Mouse (Mus musculus) right cerebral cortex, postnatal 25 days (tissue): ENCODE results near the gene Vps33b.

Experiments used
- DNase-seq: peaks from one replicate; pipeline ENCODE4 v3.0.0; 2022

The Vps33b gene

DNA sequence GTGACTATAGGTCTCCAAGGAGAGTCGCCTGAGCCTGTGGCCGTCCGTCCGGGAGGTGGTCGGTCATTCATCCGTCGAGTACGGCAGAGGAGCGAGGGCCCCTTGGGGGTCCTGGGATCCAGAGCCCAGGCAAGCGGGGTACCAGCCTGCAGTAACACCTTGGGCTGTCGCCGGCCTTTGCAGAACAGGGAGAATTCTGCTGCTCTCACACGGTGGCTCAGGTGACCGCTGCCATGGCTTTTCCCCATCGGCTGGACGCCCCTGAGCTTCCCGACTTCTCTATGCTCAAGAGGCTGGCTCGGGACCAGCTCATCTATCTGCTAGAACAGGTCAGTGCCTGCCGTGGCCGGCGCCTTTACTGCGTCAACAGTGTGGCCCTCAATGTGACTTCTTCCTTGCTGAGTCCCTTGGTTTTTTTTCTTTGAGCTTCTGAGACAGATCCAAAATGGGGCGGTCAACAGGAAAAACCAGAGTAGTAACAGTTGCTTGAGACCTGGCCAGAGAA is 354 bp downstream of the Vps33b start:
- DNase-seq = no peak

DNA sequence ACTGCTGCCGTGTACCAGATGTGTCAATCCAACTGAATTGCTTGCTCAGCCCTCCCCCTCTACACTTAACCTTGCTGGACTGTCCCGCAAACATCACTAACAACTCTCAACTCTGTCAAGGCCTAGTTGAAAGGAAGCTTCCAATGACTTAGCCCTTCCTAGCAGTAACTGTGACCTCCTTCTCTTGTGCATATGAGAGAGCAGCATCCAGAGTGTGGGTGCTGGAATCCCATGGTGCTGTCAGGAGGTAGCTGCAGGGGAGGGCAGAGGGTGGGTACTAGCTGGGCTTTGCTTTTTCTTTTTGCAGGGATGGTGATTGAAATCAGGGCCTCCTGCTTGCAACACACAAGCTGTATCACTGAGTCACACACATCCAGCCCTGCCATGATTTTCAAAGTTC is 4.0 kb downstream of the Vps33b start:
- no peak for DNase-seq

DNA sequence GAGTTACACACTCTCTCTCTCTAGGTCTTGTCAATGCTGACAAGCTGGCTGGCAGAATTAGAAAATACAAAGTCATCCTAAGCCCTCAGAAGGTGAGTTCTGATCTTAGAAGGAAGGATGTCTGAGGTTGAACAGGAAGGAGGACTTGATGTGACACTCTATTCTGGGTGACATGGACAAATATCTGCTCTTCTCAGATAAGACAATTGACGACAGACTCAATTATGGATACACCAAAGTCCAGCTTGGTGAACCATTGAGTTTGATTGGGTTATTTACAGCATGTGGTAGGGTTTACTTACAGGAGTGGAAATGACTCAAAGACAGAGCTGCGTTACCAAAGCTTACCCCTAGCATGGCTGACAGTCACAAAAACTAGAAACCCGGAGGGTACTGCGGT is 6.9 kb downstream of the Vps33b start:
- DNase-seq = no peak

DNA sequence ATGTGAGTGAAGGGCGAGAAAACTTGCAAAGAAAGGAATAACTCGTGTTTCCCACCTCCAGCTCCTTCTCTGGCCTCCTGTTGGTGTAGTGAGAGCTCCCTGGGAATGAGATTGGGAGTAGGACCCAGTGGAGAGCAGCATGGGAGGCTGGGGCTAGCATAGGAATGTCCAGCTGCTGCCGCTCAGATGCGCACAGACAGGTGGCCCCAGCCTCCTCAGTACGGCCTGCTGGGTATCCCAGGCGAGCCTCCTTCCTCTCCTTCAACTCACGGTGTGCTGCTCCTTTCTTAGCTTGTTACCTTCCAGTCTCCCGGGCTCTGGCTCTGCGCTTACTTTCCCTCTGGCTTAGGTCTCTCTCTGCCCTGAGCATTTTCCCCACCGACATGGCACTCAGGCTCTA is 10.6 kb downstream of the Vps33b start:
- no peak for DNase-seq

DNA sequence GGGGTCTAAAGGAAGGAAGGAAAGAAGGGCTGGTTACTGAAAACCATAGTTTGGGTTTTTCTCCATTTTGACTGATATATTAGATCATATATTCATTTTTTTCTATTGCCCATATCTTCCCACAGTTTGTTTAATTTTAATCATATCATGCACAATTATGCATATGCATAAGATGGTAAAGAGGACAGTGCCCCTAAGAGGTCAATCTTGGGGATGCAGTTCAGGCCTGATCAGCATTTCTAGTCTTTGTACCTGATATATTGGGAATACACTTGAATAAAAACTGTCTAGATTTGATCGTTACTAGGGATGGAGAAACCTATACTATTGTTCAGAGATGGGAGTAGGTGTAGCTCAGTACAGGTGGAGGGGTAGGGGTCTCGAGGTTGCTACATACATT is 11.5 kb downstream of the Vps33b start:
- no peak for DNase-seq

DNA sequence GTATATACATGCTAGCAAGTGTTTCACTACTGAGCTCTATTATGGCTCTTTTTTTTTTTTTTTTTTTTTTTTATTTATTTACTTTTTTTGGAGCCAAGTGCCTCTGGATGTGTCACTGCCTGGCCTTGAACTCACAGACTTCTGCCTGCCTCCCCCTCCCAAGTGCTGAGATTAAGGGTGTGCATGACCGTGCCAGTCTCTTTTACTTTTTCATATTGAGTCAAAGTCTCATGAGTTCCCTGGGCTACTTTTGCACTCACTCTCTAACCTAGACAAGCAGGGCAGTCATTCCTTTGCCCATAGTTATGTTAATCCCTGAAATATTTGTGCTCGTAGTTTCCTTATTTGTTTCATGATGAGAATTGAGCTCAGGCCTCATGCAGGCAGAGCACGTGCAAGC is 12.2 kb downstream of the Vps33b start:
- no peak for DNase-seq

DNA sequence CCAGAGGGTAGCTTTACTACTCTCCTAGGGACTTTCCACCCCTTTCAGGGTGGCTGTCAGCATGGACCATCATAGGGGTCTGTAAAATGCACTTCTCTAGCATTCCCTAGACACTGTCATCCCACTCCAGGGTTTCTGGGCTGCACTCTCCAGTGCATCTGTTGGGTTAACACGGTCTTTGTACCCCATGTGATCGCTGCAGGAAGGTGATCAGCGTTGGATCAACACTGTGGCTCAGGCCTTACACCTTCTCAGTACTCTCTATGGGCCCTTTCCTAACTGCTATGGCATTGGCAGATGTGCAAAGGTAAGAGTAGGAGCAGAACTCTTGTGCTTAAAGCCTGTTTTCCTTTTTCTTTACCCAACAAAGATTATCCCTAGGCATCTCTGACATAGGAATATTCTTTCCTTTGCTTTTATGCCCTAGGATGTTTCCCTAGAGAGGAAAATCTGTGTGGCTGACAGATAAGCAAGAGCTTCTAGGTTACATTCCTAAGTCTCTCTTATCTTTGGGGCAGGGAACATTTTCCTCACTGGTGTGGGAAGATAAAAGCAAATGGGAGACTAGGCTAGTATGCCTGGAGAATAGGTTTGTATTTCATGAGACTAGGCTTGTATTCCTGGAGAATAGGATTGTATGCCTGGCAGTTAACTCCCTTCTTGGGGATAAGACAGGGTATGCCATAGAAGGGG is 13.9 kb downstream of the Vps33b start:
- no peak for DNase-seq

DNA sequence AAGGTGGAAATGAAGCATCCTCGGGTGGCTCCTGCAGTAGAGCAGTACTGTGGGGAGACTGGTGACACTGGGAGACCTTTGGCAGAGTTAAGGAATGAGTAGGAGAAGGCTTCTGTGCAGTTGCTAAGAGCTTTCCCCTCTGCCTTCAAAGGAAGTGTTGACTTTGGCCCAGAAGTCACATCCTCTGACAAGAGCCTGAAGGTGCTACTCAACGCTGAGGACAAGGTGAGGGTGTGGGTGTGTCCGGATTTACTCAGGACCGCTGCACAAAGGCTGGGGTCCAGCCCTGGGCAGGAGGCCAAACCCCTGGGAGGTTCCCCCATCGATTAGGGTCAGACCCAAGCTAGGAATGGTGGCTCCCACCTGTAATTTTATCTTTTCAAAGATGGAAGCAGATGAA is 14.9 kb downstream of the Vps33b start:
- DNase-seq = no peak

DNA sequence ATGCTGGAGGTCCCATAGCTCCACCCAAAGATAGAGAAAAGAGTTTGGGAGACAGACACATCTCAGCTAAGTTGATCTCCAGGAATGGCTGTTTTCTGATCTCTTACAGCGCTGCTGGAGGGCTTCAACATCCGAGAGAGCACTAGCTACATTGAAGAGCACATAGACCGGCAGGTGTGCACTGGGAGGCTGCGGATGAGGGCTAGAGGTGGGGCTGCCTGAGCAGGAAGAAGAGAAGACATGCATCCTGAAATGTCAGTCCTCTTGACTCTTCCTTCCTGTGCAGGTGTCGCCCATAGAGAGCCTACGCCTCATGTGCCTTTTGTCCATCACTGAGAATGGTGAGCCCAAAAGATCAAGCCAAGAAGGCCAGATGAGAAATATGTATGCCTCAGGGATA is 16.3 kb downstream of the Vps33b start:
- DNase-seq = no peak

DNA sequence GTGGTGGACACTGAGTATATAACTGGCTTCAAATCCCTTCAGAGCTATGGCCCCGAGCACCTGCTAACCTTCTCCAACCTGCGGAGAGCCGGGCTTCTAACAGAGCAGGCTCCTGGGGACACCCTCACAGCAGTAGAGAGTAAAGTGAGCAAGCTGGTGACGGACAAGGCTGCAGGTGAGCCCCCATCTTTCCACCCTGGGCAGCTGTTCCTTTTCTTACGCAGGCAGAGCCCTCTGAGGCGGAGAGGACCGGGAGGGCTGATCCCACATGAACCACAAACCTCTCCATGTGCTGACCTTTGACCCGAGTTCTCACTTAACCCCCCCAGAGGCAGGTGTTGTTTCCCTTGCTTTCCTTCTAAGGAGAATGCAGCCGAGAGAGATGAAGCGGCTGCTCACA is 18.3 kb downstream of the Vps33b start:
- DNase-seq = no peak

DNA sequence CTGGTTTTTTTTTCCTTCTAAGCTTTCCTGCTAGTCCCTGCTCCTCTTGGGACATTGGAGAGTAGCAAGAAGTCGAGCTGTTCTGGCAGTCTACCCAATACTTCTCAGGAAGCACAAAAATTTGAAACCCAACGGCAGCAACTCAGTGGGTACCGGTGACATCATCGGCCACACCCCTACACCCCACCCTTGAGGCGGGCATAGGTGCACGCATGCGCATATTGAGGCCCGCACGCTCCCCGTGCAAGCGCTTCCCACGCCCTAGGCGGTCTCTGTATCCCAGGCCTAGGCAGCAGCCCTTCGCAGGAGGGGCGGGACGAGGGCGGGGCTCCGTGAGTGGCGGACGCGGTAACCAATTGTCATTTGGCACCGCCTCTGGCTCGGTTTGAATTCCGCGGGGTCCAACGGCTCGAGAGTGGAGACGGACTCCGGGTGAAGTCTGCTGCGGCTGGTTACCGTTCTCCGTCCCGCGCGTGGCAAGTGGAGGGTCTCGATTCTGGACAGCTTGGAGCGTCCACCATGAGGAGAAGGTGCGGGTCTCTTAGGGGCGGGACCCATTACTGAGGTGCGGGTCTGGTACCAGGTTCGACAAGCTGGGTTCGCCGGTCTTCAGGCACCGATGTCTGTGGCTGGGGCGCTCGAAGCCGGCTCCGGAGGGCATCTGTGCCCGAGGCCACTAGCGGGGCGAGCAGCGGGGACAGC is 24.8 kb downstream of the Vps33b start, which contains the start of gene Prc1:
Gene Prc1 (plus strand): TSS at position 389 of the 702 bp plus-strand sequence.
- DNase-seq = peak; percentile 98

DNA sequence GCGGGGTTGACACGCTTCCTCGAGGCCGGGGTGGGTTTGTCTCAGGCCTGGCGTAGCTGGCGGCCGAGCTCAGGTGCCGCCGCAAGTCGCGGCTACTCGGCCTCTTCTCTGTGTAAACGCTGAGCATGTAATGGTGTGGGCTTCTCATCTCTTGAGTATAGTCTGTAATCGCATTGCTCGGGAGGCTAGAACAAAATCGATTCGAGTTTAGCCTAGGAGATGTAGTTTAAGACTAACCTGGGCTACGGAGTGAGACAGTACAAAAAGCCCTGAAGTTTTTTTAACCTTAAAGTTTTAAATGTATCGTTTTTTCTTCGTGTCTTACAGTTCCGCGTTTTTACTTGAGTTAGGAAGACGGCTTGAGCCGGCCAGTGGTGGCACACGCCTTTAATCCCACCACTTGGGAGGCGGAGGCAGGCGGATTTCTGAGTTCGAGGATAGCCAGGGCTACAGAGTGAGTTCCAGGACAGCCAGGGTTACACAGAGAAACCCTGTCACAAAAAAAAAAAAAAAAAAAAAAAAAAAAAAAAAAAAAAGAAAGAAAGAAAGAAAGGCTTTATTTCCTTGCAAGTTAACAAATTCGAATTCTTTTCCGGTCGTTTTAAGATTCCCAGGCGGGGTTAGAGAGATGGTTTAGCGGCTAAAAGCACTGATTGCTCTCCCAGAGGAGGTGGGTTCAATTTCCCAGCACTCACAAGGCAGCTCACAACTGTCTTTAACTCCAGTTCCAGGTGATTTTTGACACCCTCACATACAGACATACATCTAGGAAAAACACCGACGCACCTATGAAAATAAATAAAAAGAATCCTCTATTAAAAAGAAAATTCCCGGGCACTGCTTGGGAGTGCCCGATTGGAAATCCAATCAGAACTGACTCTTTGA is 25.6 kb downstream of the Vps33b start:
- DNase-seq = no peak

DNA sequence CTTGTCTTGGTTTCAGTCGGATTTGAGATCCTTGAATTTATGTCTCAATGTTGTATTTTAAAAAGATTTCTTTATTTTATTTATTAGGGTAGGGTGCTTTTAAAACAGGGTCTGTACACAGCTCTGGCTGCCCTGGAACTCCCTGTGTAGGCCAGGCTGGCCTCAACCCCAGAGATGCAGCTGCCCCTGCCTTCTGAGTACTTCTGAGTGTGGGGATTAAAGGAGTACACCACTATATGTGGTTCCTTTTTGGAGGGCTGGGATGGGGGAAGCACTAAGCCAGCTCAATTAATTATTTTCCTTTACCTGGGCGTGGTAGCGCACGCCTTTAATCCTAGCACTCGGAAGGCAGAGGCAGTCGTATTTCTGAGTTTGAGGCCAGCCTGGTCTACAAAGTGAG is 27.0 kb downstream of the Vps33b start:
- no peak for DNase-seq

DNA sequence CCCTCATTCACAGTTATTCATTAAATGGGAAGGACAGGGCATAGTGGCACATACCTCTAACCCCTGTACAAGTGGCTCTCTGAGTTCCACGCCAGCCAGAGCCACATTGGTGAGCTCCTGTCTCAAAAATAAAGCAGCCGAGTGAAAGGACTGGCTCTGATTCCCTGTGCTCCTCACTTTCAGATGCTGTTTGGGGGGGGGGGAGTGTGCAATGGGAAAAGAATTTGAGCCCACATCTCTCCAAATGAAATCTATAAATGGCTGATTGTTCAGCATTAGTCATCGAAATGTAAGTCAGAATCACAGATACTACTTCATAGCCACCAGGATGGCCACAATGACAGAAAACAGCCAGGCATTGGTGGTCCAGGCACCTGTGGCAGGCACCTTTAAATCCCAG is 27.6 kb downstream of the Vps33b start:
- DNase-seq = no peak

DNA sequence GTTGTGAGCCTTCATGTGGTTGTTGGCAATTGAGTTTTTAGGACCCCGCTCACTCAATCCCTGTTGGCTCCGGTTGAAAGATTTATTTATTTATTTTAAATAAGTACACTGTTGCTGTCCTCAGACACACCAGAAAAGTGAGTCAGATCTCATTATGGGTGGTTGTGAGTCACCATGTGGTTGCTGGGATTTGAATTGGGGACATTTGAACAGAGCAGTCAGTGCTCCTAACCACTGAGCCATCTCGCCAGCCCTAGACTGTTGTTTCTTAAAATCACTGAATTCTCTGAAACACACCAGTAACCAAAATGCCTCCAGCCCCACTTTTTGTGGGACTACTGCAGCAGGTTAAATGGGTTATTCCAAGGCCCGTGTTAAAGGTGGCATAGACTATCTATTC is 29.3 kb downstream of the Vps33b start:
- no peak for DNase-seq

DNA sequence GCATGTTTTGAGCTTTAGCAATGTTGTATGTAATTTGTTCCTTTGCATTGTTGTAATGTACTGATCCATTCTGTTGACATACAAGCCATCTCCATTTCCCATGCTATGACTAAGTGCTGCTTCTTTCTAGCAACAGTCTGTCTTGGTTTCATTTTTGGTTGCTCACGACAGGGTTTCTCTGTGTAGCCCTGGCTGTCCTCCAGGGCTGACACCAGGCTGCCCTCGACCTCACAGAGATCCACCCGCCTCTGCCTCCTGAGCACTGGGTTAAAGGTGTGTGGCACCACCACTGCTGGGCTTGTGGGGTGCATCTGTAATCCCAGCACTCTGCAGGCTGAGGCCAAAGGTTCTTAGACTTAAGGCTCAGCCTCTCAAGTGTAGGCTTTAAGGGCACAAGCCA is 30.1 kb downstream of the Vps33b start:
- DNase-seq = no peak

DNA sequence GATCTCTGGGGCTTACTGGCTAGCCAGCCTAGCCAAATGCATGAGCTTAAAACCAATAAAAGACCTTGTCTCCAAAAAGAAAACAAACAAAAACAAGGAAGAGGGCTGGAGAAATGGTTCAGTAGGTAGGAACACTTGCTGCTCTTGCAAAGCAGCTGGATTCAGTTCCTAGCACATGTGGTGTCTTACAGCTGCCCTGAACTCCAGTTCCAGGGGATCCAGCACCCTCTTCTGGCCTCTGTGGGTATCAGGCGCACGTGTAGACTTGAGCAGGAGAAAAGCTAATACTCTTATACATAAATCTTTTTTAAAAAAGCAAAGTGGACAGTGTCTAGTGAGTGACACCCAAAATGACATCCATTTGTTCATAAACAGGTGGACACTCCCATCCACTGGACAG is 32.1 kb downstream of the Vps33b start:
- no peak for DNase-seq

DNA sequence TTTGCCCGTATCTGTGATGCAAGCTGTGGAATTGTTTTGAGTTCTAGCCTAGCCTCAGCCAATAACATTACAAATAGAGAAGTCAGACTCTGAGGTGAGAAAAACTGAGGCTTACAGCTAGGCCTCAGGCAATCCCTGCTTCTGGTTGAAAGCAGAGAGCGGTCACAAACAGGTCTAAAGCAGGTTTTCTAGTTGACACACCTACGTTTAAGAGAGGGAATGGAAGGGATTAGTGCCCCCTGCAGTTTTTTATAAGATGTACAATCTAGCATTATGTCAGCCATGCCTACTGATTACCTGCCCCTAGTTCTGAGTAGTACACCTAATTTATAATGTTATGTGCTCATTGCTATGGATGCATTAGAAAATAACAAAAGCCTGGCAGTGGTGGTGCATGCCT is 38.3 kb downstream of the Vps33b start:
- no peak for DNase-seq

DNA sequence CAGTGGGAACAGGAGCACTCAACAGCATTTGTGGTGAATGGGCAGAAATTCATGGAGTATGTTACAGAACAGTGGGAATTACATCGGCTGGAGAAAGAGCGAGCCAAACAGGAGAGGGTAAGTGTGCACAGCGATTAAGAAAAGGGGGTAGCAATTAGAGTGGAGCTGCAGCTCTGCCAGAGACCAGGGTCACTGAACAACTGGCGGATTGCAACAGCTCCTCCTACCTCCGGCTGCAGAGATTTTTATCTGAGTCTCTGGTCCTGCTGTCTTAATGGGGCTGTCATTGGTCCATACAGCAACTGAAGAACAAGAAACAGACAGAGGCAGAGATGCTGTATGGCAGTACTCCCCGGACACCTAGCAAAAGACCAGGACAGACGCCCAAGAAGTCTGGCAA is 41.3 kb downstream of the Vps33b start:
- DNase-seq = no peak

DNA sequence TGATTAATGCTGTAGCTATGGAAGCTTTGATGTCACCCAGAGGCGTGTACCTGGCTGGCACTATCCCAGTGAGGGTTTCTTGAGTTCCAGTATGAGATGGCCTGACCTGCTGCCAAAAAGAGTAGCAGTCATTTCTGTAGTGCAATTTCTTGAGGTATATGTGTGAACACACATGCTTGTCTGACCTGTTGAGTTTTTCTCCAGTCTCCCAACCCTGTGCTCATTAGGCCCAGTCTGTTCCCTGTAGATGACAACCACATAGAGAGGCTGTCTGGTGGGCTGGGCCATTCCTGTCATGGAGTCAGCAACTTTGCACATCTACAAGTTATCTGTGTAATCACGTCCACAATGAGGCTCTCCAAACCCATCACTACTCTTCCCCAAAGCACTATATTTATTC is 46.3 kb downstream of the Vps33b start:
- DNase-seq = no peak

DNA sequence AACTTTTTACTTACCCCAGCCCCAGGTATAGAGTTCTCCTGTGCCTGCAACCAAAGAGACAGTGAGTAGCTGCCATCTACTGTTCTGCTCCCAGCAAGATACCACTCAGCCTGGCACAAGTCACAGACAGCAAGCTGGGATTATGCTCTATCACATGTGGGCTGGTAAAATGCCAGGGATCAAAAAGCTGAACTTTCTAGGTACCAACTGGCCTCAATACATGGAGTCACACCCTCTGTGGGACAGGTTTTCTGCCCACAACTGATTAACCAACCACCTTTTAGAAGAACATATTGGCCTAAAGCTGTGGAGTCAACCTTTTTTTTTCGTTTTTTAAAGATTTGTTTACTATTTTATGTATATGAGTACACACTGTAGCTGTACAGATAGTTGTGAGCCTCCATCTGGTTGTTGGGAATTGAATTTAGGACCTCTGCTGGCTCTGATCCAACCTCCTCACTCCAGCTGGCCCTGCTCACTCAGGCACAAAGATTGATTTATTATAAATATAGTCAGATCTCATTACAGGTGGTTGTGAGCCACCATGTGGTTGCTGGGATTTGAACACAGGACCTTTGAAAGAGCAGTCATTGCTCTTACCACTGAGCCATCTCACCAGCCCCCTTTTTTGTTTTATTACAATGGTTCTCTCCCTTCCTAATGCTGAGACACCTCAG is 48.1 kb downstream of the Vps33b start:
- no peak for DNase-seq

DNA sequence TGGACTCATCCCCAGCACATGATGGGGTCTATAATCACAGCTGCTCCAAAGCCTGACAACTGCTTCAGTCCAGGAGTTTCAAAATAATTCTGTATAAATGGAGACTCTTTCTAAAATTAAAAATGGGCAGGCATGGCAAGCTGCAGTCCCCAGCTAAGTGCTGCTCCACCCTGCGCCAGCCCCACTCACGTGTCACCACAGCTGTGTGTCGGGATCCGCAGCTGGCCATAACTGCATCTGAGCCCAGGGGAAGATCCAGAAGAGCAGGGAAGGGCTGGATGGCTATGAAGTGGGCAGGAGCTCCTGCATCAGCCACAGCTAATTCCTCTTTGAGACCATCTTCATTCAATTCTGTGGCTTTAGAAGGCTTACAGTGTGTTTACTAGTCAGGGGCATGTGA is 49.2 kb downstream of the Vps33b start:
- DNase-seq = no peak

DNA sequence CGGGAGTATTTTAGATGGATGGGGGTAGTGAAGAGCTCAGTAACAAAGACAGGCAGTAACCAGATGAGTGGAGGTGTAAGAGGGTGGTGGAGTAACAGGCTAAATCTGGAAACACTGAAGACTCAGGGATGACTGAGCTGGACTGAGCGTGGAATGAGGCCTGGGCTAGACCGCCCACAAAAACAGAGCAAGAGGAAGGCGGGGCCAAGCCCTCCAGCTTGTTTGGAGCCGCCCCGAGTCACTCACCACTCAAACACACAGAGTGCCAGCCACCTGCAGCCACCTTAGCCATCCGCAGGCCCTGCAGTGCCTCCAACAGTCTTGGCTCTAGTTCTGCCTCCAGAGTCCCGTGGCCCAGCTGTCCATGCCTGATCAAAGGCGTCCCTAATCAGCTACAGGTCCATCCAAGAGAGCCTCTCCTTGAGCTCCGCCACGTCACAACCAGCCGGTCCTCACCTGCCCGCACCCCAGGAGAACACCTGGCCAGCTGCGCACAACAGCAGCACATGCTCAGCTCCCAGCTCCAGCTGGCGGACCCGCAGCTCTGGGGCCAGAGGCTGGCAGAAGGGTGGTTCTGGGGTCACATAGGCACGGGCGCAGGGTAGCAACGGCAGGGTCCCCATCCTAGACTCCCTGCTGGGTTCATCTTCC is 50.5 kb downstream of the Vps33b start:
- no peak for DNase-seq
